Mouse (Mus musculus): ENCODE measurements around the gene Myl6b. TPM values are rescaled to one million over a fixed set of nuclear protein-coding genes. Genes with fewer than 3 reads are reported as not detected.

The Myl6b gene
- polyA plus RNA-seq, 1 experiment from 2014 or later = 4.4 TPM

Small RNAs within 50 kb of the gene (microRNA-seq; reads per million reads assigned to microRNA genes)
- gene Mir6916 (not detected), gene Mir8105 (2.4 reads per million)

Other genes with a start within 250 kb of the Myl6b start
- 0.50 and 0.52 TPM in 2 replicates for gene Apon, start 244.6 kb downstream of the Myl6b start, polyA plus RNA-seq (2014; fragmentation: Nextera tagmentation; extraction: Ambion mirVana)
- not detected in 2 replicates for gene Apof, start 230.0 kb downstream of the Myl6b start, polyA plus RNA-seq (2014; fragmentation: Nextera tagmentation; extraction: Ambion mirVana)
- gene Stat2, start 228.1 kb downstream of the Myl6b start, polyA plus RNA-seq (2014; fragmentation: Nextera tagmentation; extraction: Ambion mirVana) = 12.0 and 14.0 TPM in 2 replicates
- not detected in 2 replicates for gene Il23a, start 199.9 kb downstream of the Myl6b start, polyA plus RNA-seq (2014; fragmentation: Nextera tagmentation; extraction: Ambion mirVana)
- 37.5 and 38.7 TPM in 2 replicates for gene Pan2, start 195.3 kb downstream of the Myl6b start, polyA plus RNA-seq (2014; fragmentation: Nextera tagmentation; extraction: Ambion mirVana)
- 343 and 351 TPM in 2 replicates for gene Cnpy2, start 176.2 kb downstream of the Myl6b start, polyA plus RNA-seq (2014; fragmentation: Nextera tagmentation; extraction: Ambion mirVana)
- gene Cs, start 161.0 kb downstream of the Myl6b start, polyA plus RNA-seq (2014; fragmentation: Nextera tagmentation; extraction: Ambion mirVana) = 231 and 232 TPM in 2 replicates
- gene Coq10a, start 129.7 kb downstream of the Myl6b start, polyA plus RNA-seq (2014; fragmentation: Nextera tagmentation; extraction: Ambion mirVana) = 8.5 and 11.0 TPM in 2 replicates
- 12.0 and 12.8 TPM in 2 replicates for gene Ankrd52, start 121.6 kb downstream of the Myl6b start, polyA plus RNA-seq (2014; fragmentation: Nextera tagmentation; extraction: Ambion mirVana)
- gene Slc39a5, start 97.5 kb downstream of the Myl6b start, polyA plus RNA-seq (2014; fragmentation: Nextera tagmentation; extraction: Ambion mirVana) = 0.07 and 0.20 TPM in 2 replicates
- gene Nabp2, start 87.2 kb downstream of the Myl6b start, polyA plus RNA-seq (2014; fragmentation: Nextera tagmentation; extraction: Ambion mirVana) = 89.9 and 91.8 TPM in 2 replicates
- 34.3 and 34.6 TPM in 2 replicates for gene Rnf41, start 87.0 kb downstream of the Myl6b start, polyA plus RNA-seq (2014; fragmentation: Nextera tagmentation; extraction: Ambion mirVana)
- gene Smarcc2, start 39.4 kb downstream of the Myl6b start, polyA plus RNA-seq (2014; fragmentation: Nextera tagmentation; extraction: Ambion mirVana) = 96.5 and 105 TPM in 2 replicates
- gene Myl6, start 4.5 kb downstream of the Myl6b start, polyA plus RNA-seq (2014; fragmentation: Nextera tagmentation; extraction: Ambion mirVana) = 656 and 696 TPM in 2 replicates
- gene Esyt1, start 27.2 kb upstream of the Myl6b start, polyA plus RNA-seq (2014; fragmentation: Nextera tagmentation; extraction: Ambion mirVana) = 7.6 and 8.9 TPM in 2 replicates
- gene Zc3h10, start 49.1 kb upstream of the Myl6b start, polyA plus RNA-seq (2014; fragmentation: Nextera tagmentation; extraction: Ambion mirVana) = 15.3 and 19.4 TPM in 2 replicates
- 4,010 and 4,046 TPM in 2 replicates for gene Rpl41, start 50.6 kb upstream of the Myl6b start, polyA plus RNA-seq (2014; fragmentation: Nextera tagmentation; extraction: Ambion mirVana)
- 274 and 289 TPM in 2 replicates for gene Pa2g4, start 67.3 kb upstream of the Myl6b start, polyA plus RNA-seq (2014; fragmentation: Nextera tagmentation; extraction: Ambion mirVana)
- 7.6 and 8.1 TPM in 2 replicates for gene Erbb3, start 91.0 kb upstream of the Myl6b start, polyA plus RNA-seq (2014; fragmentation: Nextera tagmentation; extraction: Ambion mirVana)
- gene Rps26, start 128.1 kb upstream of the Myl6b start, polyA plus RNA-seq (2014; fragmentation: Nextera tagmentation; extraction: Ambion mirVana) = 831 and 876 TPM in 2 replicates
- gene Ikzf4, start 147.3 kb upstream of the Myl6b start, polyA plus RNA-seq (2014; fragmentation: Nextera tagmentation; extraction: Ambion mirVana) = 3.2 and 3.4 TPM in 2 replicates
- gene Suox, start 175.4 kb upstream of the Myl6b start, polyA plus RNA-seq (2014; fragmentation: Nextera tagmentation; extraction: Ambion mirVana) = 12.2 and 12.3 TPM in 2 replicates
- 62.4 and 62.5 TPM in 2 replicates for gene Rab5b, start 197.6 kb upstream of the Myl6b start, polyA plus RNA-seq (2014; fragmentation: Nextera tagmentation; extraction: Ambion mirVana)
- gene Pmel, start 205.5 kb upstream of the Myl6b start, polyA plus RNA-seq (2014; fragmentation: Nextera tagmentation; extraction: Ambion mirVana) = 0.34 and 0.87 TPM in 2 replicates
- gene Cdk2, start 206.3 kb upstream of the Myl6b start, polyA plus RNA-seq (2014; fragmentation: Nextera tagmentation; extraction: Ambion mirVana) = 151 TPM in 2 replicates
- 5.4 and 6.5 TPM in 2 replicates for gene Dgka, start 246.2 kb upstream of the Myl6b start, polyA plus RNA-seq (2014; fragmentation: Nextera tagmentation; extraction: Ambion mirVana)
- gene Pym1, start 249.2 kb upstream of the Myl6b start, polyA plus RNA-seq (2014; fragmentation: Nextera tagmentation; extraction: Ambion mirVana) = 49.4 and 52.4 TPM in 2 replicates

Data from limb, embryonic 11.5 days (tissue).